Mouse (Mus musculus) Muller cell, postnatal 12 days (primary cell): ENCODE measurements around the gene Ttll5.

Source experiments
- DNase-seq: peaks from one replicate; pipeline ENCODE4 v3.0.0-alpha.2; 2015; ENCODE audit errors: inconsistent ontology term

Gene Ttll5

DNA sequence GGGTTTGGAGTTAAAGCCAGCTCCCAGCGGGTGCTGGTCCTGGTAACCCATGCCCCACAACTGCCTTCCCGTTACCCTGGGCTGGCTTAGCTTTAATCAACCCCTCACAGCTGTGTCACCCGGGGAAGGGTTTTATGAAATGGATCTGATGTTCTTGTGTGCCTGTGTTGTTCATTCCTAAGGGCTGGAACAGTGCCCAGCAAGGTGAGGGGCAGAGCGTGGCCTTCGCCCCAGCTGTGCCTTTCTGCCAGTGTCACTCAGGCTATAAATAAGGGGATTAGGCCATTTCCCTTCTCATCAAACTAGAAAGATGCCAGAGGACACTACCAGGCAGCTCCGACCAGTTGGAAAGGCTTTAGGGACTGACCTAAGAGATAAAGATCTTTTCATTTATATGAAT, 225.4 kb downstream of the Ttll5 start:
- DNase-seq = no peak

DNA sequence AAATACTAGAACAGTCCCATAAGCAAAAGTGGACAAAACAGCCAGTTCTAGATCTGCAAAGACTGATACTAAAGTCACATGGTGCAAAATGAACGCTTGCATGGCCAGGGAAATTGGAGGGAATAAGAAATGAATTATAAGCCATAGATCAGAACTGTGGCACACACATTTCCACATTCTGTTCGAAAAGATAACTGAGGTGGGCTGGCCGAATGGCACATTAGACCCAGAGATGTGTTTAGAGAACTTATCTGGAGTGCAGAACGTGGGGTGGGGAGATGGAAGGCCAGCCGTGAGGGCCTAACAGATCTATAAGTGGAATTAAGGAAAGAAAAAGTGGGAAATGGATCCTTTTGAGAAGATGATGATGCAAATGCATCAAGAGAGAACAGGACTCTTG, 227.0 kb downstream of the Ttll5 start:
- no peak for DNase-seq

- DNase-seq = no peak
Measured at GRCm38 (mm10) chr12:86055306-86055705, 230.8 kb downstream of the Ttll5 start.

DNA sequence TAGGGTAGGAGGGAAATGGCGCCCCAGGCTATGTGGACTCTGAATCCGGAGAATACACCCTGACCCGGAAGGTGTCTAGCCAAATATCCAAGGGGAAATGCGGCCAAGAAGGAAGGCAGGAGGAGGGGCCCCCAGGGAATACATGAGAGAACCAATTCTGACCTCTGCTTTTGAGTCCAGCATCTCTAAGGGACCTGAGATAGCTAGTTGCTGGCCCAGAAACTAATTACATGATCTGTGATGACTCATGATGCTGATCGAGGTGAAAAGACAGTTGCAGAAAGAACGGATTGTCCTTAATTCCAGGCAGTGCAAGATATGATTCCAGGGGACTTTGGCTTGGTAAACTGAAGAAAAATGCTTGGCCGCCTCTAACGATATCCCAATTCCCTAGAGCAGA, 232.5 kb downstream of the Ttll5 start:
- no peak for DNase-seq

- no peak for DNase-seq
Measured at GRCm38 (mm10) chr12:86057516-86057915, 233.1 kb downstream of the Ttll5 start.

DNA sequence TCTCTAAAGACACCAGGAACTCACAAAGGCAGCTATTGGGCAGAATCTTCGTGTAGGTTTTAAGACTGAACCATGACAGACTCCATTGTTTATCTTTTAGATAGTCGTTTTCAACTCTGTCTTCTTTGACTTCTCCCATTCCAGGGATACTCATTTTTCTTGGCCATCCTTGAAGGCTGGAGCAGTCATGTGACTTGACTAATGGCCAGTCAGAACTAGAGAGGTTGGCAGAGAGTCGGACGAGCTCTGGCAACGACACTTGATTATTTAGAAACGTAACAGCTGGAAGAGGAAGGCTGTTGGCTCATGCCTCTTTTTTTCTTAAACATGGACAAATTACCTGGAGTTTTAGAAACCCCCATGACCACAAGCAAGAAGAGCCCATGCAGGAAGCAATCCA, 234.9 kb downstream of the Ttll5 start:
- no peak for DNase-seq

DNA sequence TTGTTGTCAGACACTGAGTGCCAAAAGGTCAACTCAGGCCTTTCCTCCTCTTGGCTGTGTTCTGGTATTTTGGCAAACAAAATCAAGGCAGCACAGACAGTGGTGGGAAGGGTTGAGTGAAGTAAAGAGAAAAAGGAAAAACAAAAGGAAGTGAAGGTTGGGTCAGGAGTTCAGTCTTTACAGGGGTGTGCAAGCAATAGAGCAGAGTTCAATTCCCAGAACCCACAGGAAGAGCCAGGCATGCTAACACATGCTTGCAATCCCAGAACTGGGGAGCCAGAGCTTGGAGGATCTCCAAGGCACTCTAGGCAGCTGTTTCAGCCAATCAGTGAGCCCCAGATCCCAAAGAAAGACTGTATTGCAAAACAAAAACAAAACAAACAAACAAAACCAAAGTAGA, 240.3 kb downstream of the Ttll5 start:
- DNase-seq = no peak

GRCm38 (mm10) chr12:86071432-86071831, 247.0 kb downstream of the Ttll5 start:
- DNase-seq = peak; percentile 36

GRCm38 (mm10) chr12:86074681-86075080, 250.2 kb downstream of the Ttll5 start:
- no peak for DNase-seq

GRCm38 (mm10) chr12:86075358-86075757, 250.9 kb downstream of the Ttll5 start:
- no peak for DNase-seq

DNA sequence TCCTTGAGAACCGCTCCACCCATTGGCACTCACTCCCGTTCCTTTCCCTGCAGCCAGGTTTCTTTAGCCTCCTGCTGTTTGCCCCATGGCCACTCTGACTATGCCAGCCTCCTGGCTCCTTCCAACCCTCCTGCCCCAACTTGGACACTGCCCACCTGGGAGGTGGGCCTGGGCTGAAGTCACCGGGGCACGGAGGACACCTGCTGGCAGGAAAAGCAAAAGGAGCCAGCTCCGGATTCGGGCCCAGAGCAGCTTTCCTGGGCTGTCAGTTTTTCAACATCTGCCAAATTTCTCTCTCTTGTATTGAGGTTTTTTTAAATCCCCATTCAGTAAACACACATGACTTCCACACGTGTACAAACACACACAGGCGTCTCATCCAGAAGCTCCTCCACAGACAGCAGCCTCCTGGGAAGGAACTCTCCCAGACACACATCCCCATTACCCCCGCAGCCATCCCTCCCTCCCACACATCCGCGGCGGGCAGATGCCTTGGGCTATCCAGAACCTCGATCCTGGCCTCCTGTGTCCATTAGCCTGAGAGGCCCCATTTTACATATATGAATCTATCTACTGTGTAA, 252.0 kb downstream of the Ttll5 start:
- peak; percentile 62 for DNase-seq

- peak; percentile 40 for DNase-seq
Measured at GRCm38 (mm10) chr12:86077322-86077721, 252.9 kb downstream of the Ttll5 start.

GRCm38 (mm10) chr12:86077736-86078135, 253.3 kb downstream of the Ttll5 start:
- peak; percentile 32 for DNase-seq

GRCm38 (mm10) chr12:86078176-86078552, 253.7 kb downstream of the Ttll5 start:
- no peak for DNase-seq

DNA sequence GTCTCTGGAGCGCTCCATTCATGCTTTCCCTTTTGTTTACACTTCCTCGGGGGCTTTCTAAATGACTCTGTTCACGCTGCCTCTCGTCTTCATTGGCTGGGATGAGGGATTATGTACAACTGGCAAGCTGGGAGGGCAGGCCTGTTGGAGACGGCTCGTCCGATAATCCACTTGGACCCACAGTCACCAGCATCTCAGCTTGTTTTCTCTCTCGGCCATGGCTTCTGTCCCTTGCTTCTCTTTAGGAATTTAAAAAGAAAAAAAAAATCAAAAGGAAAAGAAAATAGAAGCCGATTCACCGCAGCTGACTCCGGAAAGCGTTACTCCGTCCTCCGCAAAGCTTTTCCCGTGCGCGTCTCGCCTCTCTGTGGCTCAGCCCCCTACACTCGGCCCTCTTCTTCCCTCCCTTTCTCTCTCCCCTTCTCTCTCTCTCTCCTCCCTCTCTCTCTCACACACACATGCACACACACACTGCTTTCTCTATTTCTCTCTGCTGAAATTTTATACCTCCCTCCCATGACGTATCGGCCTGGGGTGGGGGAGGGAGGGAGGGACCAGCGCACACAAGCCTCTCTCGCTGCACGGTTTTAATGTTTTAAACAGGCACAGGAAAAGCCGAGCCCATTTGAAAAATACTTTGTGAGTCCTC, 254.2 kb downstream of the Ttll5 start, which contains the start of gene Tgfb3:
Gene Tgfb3, minus strand, starts transcription at position 489 of the 649 bp plus-strand sequence.
- peak; percentile 94 for DNase-seq

GRCm38 (mm10) chr12:86079202-86079667, 254.8 kb downstream of the Ttll5 start:
- peak; percentile 95 for DNase-seq

- peak; percentile 83 for DNase-seq
Measured at GRCm38 (mm10) chr12:86082481-86083012, 258.1 kb downstream of the Ttll5 start, which contains the start of gene Ift43. Ift43 (plus strand) TSS chr12:86082541.

DNA sequence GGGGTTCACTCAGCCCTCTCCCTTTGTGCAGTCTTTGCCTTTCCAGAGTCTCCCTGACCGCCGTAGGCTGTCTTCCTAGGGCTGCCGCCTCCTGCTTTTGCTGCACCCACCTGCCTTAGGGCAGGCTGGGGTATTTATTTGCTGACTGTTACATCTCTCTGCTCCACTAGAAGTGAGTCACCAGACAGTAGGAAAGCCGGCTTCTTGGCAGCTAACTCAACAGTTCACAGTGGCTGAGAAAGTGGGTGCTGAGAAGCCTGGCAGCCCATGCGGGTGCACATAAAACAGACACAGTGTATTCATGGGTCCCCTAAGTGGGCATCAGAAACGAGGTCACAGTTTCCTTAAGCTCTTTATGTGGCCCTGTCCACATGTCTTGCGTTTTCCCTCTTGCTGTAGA, 261.4 kb downstream of the Ttll5 start:
- no peak for DNase-seq

GRCm38 (mm10) chr12:86086550-86086949, 262.1 kb downstream of the Ttll5 start:
- no peak for DNase-seq

GRCm38 (mm10) chr12:86088042-86088441, 263.6 kb downstream of the Ttll5 start:
- no peak for DNase-seq

DNA sequence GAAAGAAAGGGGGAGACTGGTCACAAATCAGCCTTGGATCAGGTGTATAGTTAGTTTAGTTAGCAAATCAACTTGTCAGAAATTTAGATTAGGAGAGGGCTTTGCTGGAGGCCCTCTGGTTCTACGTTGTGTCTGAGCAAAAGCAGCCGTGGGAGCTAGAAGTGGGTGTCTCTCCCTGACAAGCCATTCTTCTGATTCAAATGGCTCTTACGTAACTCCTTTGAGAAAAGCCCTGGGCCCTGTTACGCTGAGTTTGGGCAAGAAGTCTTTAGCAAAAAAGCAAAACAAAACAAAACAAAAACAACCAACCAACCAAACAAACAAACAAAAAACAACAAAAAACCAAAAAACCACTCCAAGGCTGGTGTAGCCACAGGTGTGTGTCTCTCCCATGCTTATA, 266.3 kb downstream of the Ttll5 start:
- peak; percentile 52 for DNase-seq

- peak; percentile 98 for DNase-seq
Measured at GRCm38 (mm10) chr12:86091601-86092132, 267.2 kb downstream of the Ttll5 start.

- no peak for DNase-seq
Measured at GRCm38 (mm10) chr12:86094075-86094474, 269.6 kb downstream of the Ttll5 start.
